Mouse (Mus musculus) heart, embryonic 12.5 days (tissue): ENCODE measurements around the gene Gm10031. TPM values are rescaled to one million over a fixed set of nuclear protein-coding genes. Genes with fewer than 3 reads are reported as not detected.
A peak's percentile ranks its signal among the peaks of the same experiment; 100 is the strongest.

Source experiments
- ATAC-seq: fragments of 200-750 bp; cut with Nextera tagmentation; 2 replicates; pipeline ENCODE4 v1.8.0; 2017; ENCODE audit warnings: moderate TSS enrichment, moderate library complexity; ENCODE audit not compliant: insufficient number of reproducible peaks, low FRiP score
- H3K27ac ChIP-seq: fragments of 300-500 bp; sonication (generic); 2 replicates; pipeline ENCODE4 v1.5.1; 2016; ENCODE audit warnings: mild to moderate bottlenecking, moderate library complexity; ENCODE audit not compliant: poor library complexity, severe bottlenecking
- H3K27me3 ChIP-seq: fragments of 300-500 bp; sonication (generic); replicated peaks from 2 replicates; pipeline ENCODE4 v1.6.1; 2016; ENCODE audit warnings: mild to moderate bottlenecking, moderate library complexity
- H3K36me3 ChIP-seq: fragments of 300-500 bp; sonication (generic); 2 replicates; pipeline ENCODE4 v1.6.1; 2016; ENCODE audit warnings: mild to moderate bottlenecking, moderate library complexity
- H3K4me1 ChIP-seq: fragments of 300-500 bp; sonication (generic); replicated peaks from 2 replicates; pipeline ENCODE4 v1.6.1; 2016; ENCODE audit warnings: mild to moderate bottlenecking
- H3K4me2 ChIP-seq: fragments of 300-500 bp; sonication (generic); 2 replicates; pipeline ENCODE4 v1.6.1; 2016; ENCODE audit warnings: mild to moderate bottlenecking, moderate library complexity
- H3K4me3 ChIP-seq: fragments of 300-500 bp; sonication (generic); 2 replicates; pipeline ENCODE4 v1.5.1; 2016; ENCODE audit warnings: mild to moderate bottlenecking
- H3K9ac ChIP-seq: fragments of 300-500 bp; sonication (generic); 2 replicates; pipeline ENCODE4 v1.6.1; 2016; ENCODE audit warnings: mild to moderate bottlenecking, moderate library complexity
- H3K9me3 ChIP-seq: fragments of 300-500 bp; sonication (generic); replicated peaks from 2 replicates; pipeline ENCODE4 v1.6.1; 2016; ENCODE audit warnings: mild to moderate bottlenecking, moderate library complexity
- WGBS: fragments of 180-500 bp; shearing (Covaris S2); methylation state at CpG from one replicate; pipeline ENCODE4 v1.1.7; 2016; 5-methylcytosine and 5-hydroxymethylcytosine counted together
- polyA plus RNA-seq: library from polyadenylated mRNA; unstranded; fragments of >200 nt; fragmentation: Nextera tagmentation; extraction: Ambion mirVana; gene quantifications from 2 replicates; pipeline ENCODE4 v1.2.1, GENCODE M21; 2016

Gene Gm10031
- polyA plus RNA-seq, 1 experiment from 2014 or later, result 0.06 TPM

DNA sequence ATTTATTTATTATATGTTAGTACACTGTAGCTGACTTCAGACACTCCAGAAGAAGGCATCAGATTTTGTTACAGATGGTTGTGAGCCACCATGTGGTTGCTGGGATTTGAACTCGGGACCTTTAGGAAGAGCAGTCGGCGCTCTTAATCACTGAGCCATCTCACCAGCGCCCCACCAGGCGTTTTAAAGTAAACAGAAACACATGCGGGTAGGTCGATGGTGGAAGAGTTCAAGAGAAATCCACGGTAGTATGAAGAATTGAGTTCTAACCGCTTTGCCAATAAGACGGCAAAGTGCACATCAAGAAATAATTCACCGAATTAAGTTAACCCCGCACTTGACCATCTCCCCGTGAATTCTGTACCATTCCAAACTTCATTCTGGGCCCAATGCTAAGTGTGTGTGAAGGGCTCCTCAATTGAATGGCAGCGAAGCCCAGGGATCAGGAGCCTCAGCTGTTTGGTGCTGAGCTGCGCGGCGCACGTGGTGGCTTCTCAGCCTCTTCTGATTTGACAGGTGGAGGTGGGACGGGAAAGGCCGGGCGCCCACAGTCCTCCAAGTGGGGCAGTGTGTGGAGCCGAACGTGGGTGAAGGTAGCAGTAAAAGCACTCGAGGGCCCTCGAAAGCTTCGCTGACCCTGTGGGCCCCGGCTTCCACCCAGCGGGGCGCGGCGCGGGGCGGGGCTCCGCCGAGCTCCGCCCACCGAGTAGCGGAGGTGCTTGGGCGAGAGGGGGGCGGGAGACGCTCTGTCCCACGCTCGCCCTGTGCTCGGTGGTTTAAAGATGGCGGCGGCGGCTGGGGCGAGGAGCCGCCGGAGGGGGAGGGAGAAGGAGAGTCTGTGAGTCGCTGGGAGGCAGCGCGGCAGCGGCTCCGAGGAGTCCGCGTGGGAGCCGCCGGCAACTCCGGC lies 34.5 kb downstream of the Gm10031 start, which contains the start of gene Abl2:
Gene Abl2 (plus strand): TSS at position 763 of the 907 bp plus-strand sequence.
- Histone ChIP-seq H3K9me3 (no peaks in the 10 kb centered on the region), H3K4me2 (peak within 1 kb of the TSS; percentile 73), H3K27me3 (no peaks in the 10 kb centered on the region), H3K9ac (peak within 1 kb of the TSS; percentile 96), H3K4me1 (peaks cover 10% of the 10 kb centered on the region), H3K27ac (peak within 1 kb of the TSS; percentile 95), H3K36me3 (no peaks in the 10 kb centered on the region), H3K4me3 (peak within 1 kb of the TSS; percentile 89)
- 10% methylated on average over 54 of the region's 60 CpGs for WGBS
- ATAC-seq, result peak; percentile 97

DNA sequence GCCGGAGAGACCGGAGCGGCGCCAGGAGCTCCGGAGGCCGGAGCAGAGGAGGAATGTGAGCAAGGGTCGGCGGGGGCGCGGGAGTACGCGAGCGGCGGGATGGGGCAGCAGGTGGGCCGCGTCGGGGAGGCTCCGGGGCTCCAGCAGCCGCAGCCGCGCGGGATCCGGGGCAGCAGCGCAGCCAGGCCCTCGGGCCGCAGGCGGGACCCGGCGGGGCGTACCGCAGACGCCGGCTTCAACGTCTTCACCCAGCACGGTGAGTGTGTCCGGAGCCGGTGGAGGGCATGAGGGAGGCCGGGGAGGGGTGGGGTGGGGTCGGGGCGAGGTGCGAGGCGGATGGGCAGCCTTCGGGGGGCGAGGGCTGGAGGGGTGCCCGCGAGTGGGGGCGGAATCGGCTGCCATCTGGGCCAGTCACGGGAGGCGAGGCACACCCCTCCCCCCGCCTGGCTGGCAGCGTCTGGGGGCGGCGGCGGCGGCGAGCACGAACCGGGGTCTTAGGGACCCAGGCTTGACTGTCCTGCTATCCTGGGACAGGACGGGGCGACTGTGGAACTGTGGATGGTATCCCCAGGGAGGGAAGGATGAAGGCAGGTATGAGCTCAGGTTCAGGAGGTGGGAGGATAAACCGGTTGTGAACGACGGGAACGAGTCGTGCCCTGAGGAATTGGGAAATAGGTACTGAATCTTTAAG lies 35.3 kb downstream of the Gm10031 start:
- H3K36me3 ChIP-seq, result no peaks in the 10 kb centered on the region
- no peaks in the 10 kb centered on the region for H3K27me3 ChIP-seq
- H3K27ac ChIP-seq, result peak overlapping the region; percentile 95
- ATAC-seq, result peak; percentile 58
- peak overlapping the region; percentile 96 for H3K9ac ChIP-seq
- peaks cover 10% of the 10 kb centered on the region for H3K4me1 ChIP-seq
- H3K4me3 ChIP-seq, result peak overlapping the region; percentile 89
- H3K9me3 ChIP-seq, result no peaks in the 10 kb centered on the region
- peak overlapping the region; percentile 73 for H3K4me2 ChIP-seq
- WGBS, result under 1% methylated on average over 58 of the region's 66 CpGs

DNA sequence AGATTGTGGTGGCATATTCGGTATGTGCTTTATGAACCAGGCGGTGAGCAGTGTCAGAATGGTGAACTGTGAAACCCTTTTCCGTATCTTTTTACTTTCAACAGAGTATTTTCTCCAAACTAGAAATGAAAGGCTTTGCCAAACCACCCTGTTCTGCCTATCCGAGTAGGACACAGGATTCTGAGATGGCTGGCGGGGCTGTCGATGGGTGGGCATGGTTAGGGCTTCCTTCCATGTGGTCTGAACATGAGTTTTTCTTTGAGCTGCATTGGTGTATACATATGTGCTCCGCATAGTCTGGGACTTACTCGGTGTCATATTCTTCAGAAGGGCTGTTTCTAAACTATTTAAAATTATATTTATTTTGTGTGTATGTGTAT lies 35.8 kb downstream of the Gm10031 start:
- no peak overlapping the region; the same call in 1 of the 2 replicates for H3K27ac ChIP-seq
- WGBS, result 16% methylated on average over 8 of the region's 8 CpGs
- peak overlapping the region; percentile 73 for H3K4me2 ChIP-seq
- ATAC-seq, result no peak
- H3K4me3 ChIP-seq, result peak overlapping the region; percentile 89
- H3K9me3 ChIP-seq, result no peaks in the 10 kb centered on the region
- peaks cover 10% of the 10 kb centered on the region for H3K4me1 ChIP-seq
- peak overlapping the region; percentile 96 for H3K9ac ChIP-seq
- H3K27me3 ChIP-seq, result no peaks in the 10 kb centered on the region
- H3K36me3 ChIP-seq, result no peaks in the 10 kb centered on the region

DNA sequence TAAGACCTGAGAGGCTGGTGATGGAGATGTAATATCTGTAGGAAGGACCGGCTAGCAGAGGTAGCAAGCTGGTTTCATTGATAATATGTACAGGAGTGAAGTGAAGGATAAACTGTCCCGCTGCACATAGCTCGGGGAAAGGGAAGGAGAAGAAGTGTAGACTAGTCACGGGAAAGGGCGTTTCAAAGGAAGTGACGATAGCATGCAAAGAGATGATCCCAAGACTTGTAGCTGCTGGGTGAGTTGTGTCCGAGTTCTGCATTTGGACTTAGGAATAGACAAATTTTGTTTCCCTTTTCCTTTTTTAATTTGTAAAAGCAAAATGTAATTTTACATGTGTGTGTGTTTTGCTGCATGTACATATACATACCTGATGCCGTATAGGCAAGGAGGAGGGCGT lies 36.7 kb downstream of the Gm10031 start:
- no peak overlapping the region for H3K4me3 ChIP-seq
- ATAC-seq, result no peak
- H3K4me1 ChIP-seq, result peaks cover 10% of the 10 kb centered on the region
- H3K9ac ChIP-seq, result no peak overlapping the region
- H3K27me3 ChIP-seq, result no peaks in the 10 kb centered on the region
- no peaks in the 10 kb centered on the region for H3K9me3 ChIP-seq
- H3K4me2 ChIP-seq, result no peak overlapping the region
- H3K27ac ChIP-seq, result no peak overlapping the region
- peaks cover 2% of the 10 kb centered on the region; the same call in 1 of the 2 replicates for H3K36me3 ChIP-seq
- 84% methylated on average over 9 of the region's 9 CpGs for WGBS

DNA sequence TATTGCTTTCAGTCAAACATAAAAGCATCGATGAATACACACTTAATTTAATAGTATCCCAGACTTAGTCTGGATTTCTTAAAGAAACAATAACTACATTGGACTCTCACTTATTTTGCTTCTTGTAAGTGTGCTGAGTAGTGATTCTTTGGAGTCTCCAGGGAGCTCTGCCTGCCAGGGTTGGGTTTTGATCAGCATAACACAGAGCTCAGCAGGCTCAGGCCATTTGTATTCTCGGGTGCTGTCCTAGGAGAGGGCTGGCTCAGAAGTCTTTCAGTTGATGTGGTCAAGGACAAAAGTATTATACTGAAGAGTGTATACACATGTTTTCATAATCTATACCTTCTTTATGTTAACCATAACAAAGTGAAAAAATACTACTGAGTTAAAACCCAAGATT lies 41.5 kb downstream of the Gm10031 start:
- H3K9me3 ChIP-seq, result peaks cover 3% of the 10 kb centered on the region; the same call in 1 of the 2 replicates
- no peak overlapping the region for H3K4me2 ChIP-seq
- no peak overlapping the region for H3K27ac ChIP-seq
- no peak for ATAC-seq
- no peaks in the 10 kb centered on the region for H3K27me3 ChIP-seq
- H3K4me3 ChIP-seq, result no peak overlapping the region
- H3K4me1 ChIP-seq, result peaks cover 5% of the 10 kb centered on the region
- H3K36me3 ChIP-seq, result peaks cover 5% of the 10 kb centered on the region; the same call in 1 of the 2 replicates
- WGBS, result 76% methylated on average over 2 of the region's 2 CpGs
- no peak overlapping the region for H3K9ac ChIP-seq

DNA sequence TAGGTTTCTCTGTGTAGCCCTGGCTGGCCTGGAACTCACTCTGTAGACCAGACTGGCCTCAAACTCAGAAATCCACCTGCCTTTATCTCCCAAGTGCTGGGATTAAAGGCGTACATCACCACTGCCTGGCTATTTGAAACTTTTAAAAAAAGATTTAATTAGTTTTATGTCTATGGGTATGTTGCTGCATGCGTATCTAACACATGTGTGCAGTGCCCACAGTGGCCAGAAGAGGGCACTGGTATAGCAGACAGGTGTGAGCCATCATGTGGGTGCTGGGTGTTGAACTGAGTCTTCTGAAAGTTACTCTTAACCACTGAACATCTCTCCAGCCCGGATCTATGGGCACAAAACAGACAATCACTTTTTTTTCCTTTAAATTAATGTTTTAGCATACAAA lies 42.3 kb downstream of the Gm10031 start:
- Histone ChIP-seq H3K4me1 (no peaks in the 10 kb centered on the region; the same call in 1 of the 2 replicates), H3K9ac (no peak overlapping the region), H3K4me3 (no peak overlapping the region), H3K27ac (no peak overlapping the region), H3K9me3 (peaks cover 3% of the 10 kb centered on the region; the same call in 1 of the 2 replicates), H3K4me2 (no peak overlapping the region), H3K27me3 (no peaks in the 10 kb centered on the region), H3K36me3 (peaks cover 5% of the 10 kb centered on the region; the same call in 1 of the 2 replicates)
- ATAC-seq, result no peak
- 94% methylated on average over 3 of the region's 3 CpGs for WGBS

DNA sequence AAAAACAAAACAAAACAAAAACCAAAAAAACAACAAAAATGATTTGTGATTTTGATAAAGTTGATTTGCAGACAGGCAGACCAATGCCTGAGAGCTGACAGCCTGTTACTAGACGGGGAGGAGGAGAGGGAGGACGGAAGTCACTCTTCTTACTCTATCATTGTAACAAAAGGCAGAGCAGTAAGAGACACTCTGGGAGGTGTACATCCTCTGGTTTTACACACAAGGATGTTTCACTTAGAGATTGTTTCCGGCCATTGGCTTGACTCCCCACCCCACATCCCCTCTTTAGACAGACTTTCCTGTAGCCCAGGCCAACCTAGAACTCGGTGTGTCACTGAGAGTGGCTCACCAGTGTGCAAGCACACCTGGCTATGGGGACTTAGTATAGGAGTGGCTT lies 45.8 kb downstream of the Gm10031 start:
- Histone ChIP-seq H3K4me3 (no peak overlapping the region), H3K9me3 (peaks cover 3% of the 10 kb centered on the region; the same call in 1 of the 2 replicates), H3K4me2 (no peak overlapping the region), H3K9ac (no peak overlapping the region), H3K27me3 (no peaks in the 10 kb centered on the region), H3K4me1 (peaks cover 4% of the 10 kb centered on the region; the same call in 1 of the 2 replicates), H3K36me3 (peaks cover 5% of the 10 kb centered on the region; the same call in 1 of the 2 replicates), H3K27ac (no peak overlapping the region)
- WGBS, result 68% methylated on average over 4 of the region's 4 CpGs
- no peak for ATAC-seq

DNA sequence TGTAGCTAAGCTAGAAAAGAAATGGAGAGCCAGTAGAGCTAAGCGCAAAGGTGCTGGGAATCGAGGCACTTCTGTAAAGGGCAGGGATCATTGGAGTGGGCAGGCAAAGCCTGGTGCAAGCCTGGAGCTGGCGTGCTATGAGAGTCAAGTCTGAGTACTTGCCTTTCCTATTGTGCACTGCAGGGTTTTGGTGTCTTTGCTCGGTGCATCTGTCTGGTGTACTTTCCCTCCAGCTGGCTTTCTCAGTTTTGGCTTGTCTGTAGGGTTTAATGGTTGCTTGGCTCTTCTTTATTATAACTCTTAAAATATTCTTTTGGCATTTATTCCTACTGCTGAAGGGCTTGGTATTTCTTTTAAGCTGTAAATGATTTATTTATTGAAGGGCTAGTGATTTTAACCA lies 49.1 kb downstream of the Gm10031 start:
- no peaks in the 10 kb centered on the region for H3K9me3 ChIP-seq
- 87% methylated on average over 4 of the region's 4 CpGs for WGBS
- no peak overlapping the region for H3K9ac ChIP-seq
- H3K4me1 ChIP-seq, result 0 out of 2 replicates have a peak, but pooled peaks cover 4% of the 10 kb centered on the region
- H3K27me3 ChIP-seq, result no peaks in the 10 kb centered on the region
- H3K36me3 ChIP-seq, result no peaks in the 10 kb centered on the region
- H3K4me2 ChIP-seq, result no peak overlapping the region
- H3K4me3 ChIP-seq, result no peak overlapping the region
- no peak for ATAC-seq
- H3K27ac ChIP-seq, result no peak overlapping the region

Other genes with a start within 250 kb of the Gm10031 start
- 0.10 TPM in 1 of 2 replicates, not detected in the other for gene Tdrd5, start 220.3 kb upstream of the Gm10031 start, polyA plus RNA-seq
- not detected in 2 replicates for gene Nphs2, start 213.3 kb upstream of the Gm10031 start, polyA plus RNA-seq
- 541 and 552 TPM in 2 replicates for gene Gm2000, start 158.0 kb upstream of the Gm10031 start, polyA plus RNA-seq
- 0.13 and 0.48 TPM in 2 replicates for gene Axdnd1, start 102.9 kb upstream of the Gm10031 start, polyA plus RNA-seq
- gene Soat1, start 49.7 kb upstream of the Gm10031 start, polyA plus RNA-seq, result 48.3 and 48.9 TPM in 2 replicates
- gene Abl2, start 34.8 kb downstream of the Gm10031 start, polyA plus RNA-seq, result 4.1 and 5.0 TPM in 2 replicates
- 4.5 and 5.4 TPM in 2 replicates for gene Tor3a, start 150.3 kb downstream of the Gm10031 start, polyA plus RNA-seq
- gene Fam20b, start 195.1 kb downstream of the Gm10031 start, polyA plus RNA-seq, result 30.2 and 32.4 TPM in 2 replicates